Mouse (Mus musculus): ENCODE data around the gene Olfr1176. TPM values are rescaled to one million over a fixed set of nuclear protein-coding genes. Genes with fewer than 3 reads are reported as not detected.

The Olfr1176 gene
- polyA plus RNA-seq (2015; fragmentation: Nextera tagmentation; extraction: Ambion mirVana), result not detected in 2 replicates

GRCm38 (mm10) chr2:88336421-88336820 lies at the start of gene Olfr1176:
Gene Olfr1176, plus strand, starts transcription at chr2:88336721.
- Histone ChIP-seq H3K4me2 (no peak within 1 kb of the TSS), H3K36me3 (no peaks in the 10 kb centered on the region), H3K4me3 (replicated peaks) (no peak within 1 kb of the TSS), H3K4me1 (no peaks in the 10 kb centered on the region), H3K9ac (no peak within 1 kb of the TSS), H3K27me3 (no peaks in the 10 kb centered on the region), H3K9me3 (replicated peaks) (no peaks in the 10 kb centered on the region), H3K27ac (no peak within 1 kb of the TSS)
- ATAC-seq (replicated peaks; ENCODE audit: low FRiP score), result no peak
- 80% methylated on average over 1 of the region's 1 CpGs for WGBS

GRCm38 (mm10) chr2:88315035-88315434 lies 21.5 kb upstream of the Olfr1176 start, which contains the start of gene Olfr1174-ps:
Gene Olfr1174-ps, minus strand, starts transcription at chr2:88315135.
- Histone ChIP-seq H3K27ac (no peak within 1 kb of the TSS), H3K9me3 (replicated peaks) (no peaks in the 10 kb centered on the region), H3K36me3 (no peaks in the 10 kb centered on the region), H3K4me3 (replicated peaks) (no peak within 1 kb of the TSS), H3K4me1 (no peaks in the 10 kb centered on the region), H3K27me3 (no peaks in the 10 kb centered on the region), H3K4me2 (no peak within 1 kb of the TSS), H3K9ac (no peak within 1 kb of the TSS)
- ATAC-seq (replicated peaks; ENCODE audit: low FRiP score), result no peak
- 92% methylated on average over 4 of the region's 4 CpGs for WGBS

- WGBS, result 84% methylated on average over 2 of the region's 2 CpGs
- Histone ChIP-seq H3K4me3 (replicated peaks) (no peak within 1 kb of the TSS), H3K4me1 (no peaks in the 10 kb centered on the region), H3K27me3 (no peaks in the 10 kb centered on the region), H3K27ac (no peak within 1 kb of the TSS), H3K9ac (no peak within 1 kb of the TSS), H3K36me3 (no peaks in the 10 kb centered on the region), H3K4me2 (no peak within 1 kb of the TSS), H3K9me3 (replicated peaks) (no peaks in the 10 kb centered on the region)
- ATAC-seq (replicated peaks; ENCODE audit: low FRiP score), result no peak
Observed at GRCm38 (mm10) chr2:88327115-88327514, 9.4 kb upstream of the Olfr1176 start, which contains the start of gene Olfr1175-ps. Gene Olfr1175-ps, minus strand, starts transcription at chr2:88327215.

- Histone ChIP-seq H3K36me3 (no peaks in the 10 kb centered on the region), H3K9ac (no peak within 1 kb of the TSS), H3K4me1 (no peaks in the 10 kb centered on the region), H3K27ac (no peak within 1 kb of the TSS), H3K9me3 (replicated peaks) (no peaks in the 10 kb centered on the region), H3K4me2 (no peak within 1 kb of the TSS), H3K4me3 (replicated peaks) (no peak within 1 kb of the TSS), H3K27me3 (no peaks in the 10 kb centered on the region)
- no peak for ATAC-seq (replicated peaks; ENCODE audit: low FRiP score)
- 76% methylated on average over 1 of the region's 1 CpGs for WGBS
Observed at GRCm38 (mm10) chr2:88346392-88346791, 9.9 kb downstream of the Olfr1176 start, which contains the start of gene Olfr1177-ps. Gene Olfr1177-ps, minus strand, starts transcription at chr2:88346492.

GRCm38 (mm10) chr2:88356304-88356703 lies 19.8 kb downstream of the Olfr1176 start:
- no peak overlapping the region for H3K9ac ChIP-seq
- 3% methylated on average over 2 of the region's 2 CpGs for WGBS
- H3K4me3 ChIP-seq (replicated peaks), result no peak overlapping the region
- no peak overlapping the region for H3K27ac ChIP-seq
- H3K4me1 ChIP-seq, result no peaks in the 10 kb centered on the region
- H3K9me3 ChIP-seq (replicated peaks), result no peaks in the 10 kb centered on the region
- no peaks in the 10 kb centered on the region for H3K27me3 ChIP-seq
- no peak for ATAC-seq (replicated peaks; ENCODE audit: low FRiP score)
- no peak overlapping the region for H3K4me2 ChIP-seq
- no peaks in the 10 kb centered on the region for H3K36me3 ChIP-seq

GRCm38 (mm10) chr2:88386762-88387161 lies 50.2 kb downstream of the Olfr1176 start, which contains the start of gene Olfr1178:
Gene Olfr1178, plus strand, starts transcription at chr2:88387062.
- Histone ChIP-seq H3K4me3 (replicated peaks) (no peak within 1 kb of the TSS), H3K4me1 (no peaks in the 10 kb centered on the region), H3K27me3 (no peaks in the 10 kb centered on the region), H3K36me3 (no peaks in the 10 kb centered on the region), H3K9me3 (replicated peaks) (no peaks in the 10 kb centered on the region), H3K27ac (no peak within 1 kb of the TSS), H3K9ac (no peak within 1 kb of the TSS), H3K4me2 (no peak within 1 kb of the TSS)
- no peak for ATAC-seq (replicated peaks; ENCODE audit: low FRiP score)
- WGBS, result 82% methylated on average over 1 of the region's 1 CpGs

Other genes starting within 250 kb of the Olfr1176 start
- not detected in 2 replicates for gene Olfr1164, start 242.8 kb upstream of the Olfr1176 start, polyA plus RNA-seq (2015; fragmentation: Nextera tagmentation; extraction: Ambion mirVana)
- gene Olfr1166, start 208.4 kb upstream of the Olfr1176 start, polyA plus RNA-seq (2015; fragmentation: Nextera tagmentation; extraction: Ambion mirVana), result not detected in 2 replicates
- gene Olfr1167, start 181.5 kb upstream of the Olfr1176 start, polyA plus RNA-seq (2015; fragmentation: Nextera tagmentation; extraction: Ambion mirVana), result not detected in 2 replicates
- gene Olfr1168, start 154.8 kb upstream of the Olfr1176 start, polyA plus RNA-seq (2015; fragmentation: Nextera tagmentation; extraction: Ambion mirVana), result not detected in 2 replicates
- gene Olfr1170, start 108.4 kb upstream of the Olfr1176 start, polyA plus RNA-seq (2015; fragmentation: Nextera tagmentation; extraction: Ambion mirVana), result not detected in 2 replicates
- gene Olfr1173, start 56.8 kb upstream of the Olfr1176 start, polyA plus RNA-seq (2015; fragmentation: Nextera tagmentation; extraction: Ambion mirVana), result not detected in 2 replicates
- gene Olfr1174-ps, start 21.6 kb upstream of the Olfr1176 start, polyA plus RNA-seq (2015; fragmentation: Nextera tagmentation; extraction: Ambion mirVana), result not detected in 2 replicates
- gene Olfr1175-ps, start 9.5 kb upstream of the Olfr1176 start, polyA plus RNA-seq (2015; fragmentation: Nextera tagmentation; extraction: Ambion mirVana), result not detected in 2 replicates
- not detected in 2 replicates for gene Olfr1177-ps, start 9.8 kb downstream of the Olfr1176 start, polyA plus RNA-seq (2015; fragmentation: Nextera tagmentation; extraction: Ambion mirVana)
- not detected in 2 replicates for gene Olfr1178, start 50.3 kb downstream of the Olfr1176 start, polyA plus RNA-seq (2015; fragmentation: Nextera tagmentation; extraction: Ambion mirVana)
- gene Olfr1179, start 69.7 kb downstream of the Olfr1176 start, polyA plus RNA-seq (2015; fragmentation: Nextera tagmentation; extraction: Ambion mirVana), result not detected in 2 replicates
- not detected in 2 replicates for gene Olfr1180, start 82.4 kb downstream of the Olfr1176 start, polyA plus RNA-seq (2015; fragmentation: Nextera tagmentation; extraction: Ambion mirVana)
- gene Olfr1181, start 89.5 kb downstream of the Olfr1176 start, polyA plus RNA-seq (2015; fragmentation: Nextera tagmentation; extraction: Ambion mirVana), result not detected in 2 replicates
- not detected in 2 replicates for gene Gm13757, start 112.4 kb downstream of the Olfr1176 start, polyA plus RNA-seq (2015; fragmentation: Nextera tagmentation; extraction: Ambion mirVana)
- gene Olfr1183, start 118.1 kb downstream of the Olfr1176 start, polyA plus RNA-seq (2015; fragmentation: Nextera tagmentation; extraction: Ambion mirVana), result not detected in 2 replicates
- not detected in 2 replicates for gene Olfr1184, start 146.9 kb downstream of the Olfr1176 start, polyA plus RNA-seq (2015; fragmentation: Nextera tagmentation; extraction: Ambion mirVana)
- gene Olfr1185-ps1, start 156.6 kb downstream of the Olfr1176 start, polyA plus RNA-seq (2015; fragmentation: Nextera tagmentation; extraction: Ambion mirVana), result not detected in 2 replicates
- gene Olfr1186, start 181.8 kb downstream of the Olfr1176 start, polyA plus RNA-seq (2015; fragmentation: Nextera tagmentation; extraction: Ambion mirVana), result not detected in 2 replicates
- not detected in 2 replicates for gene Olfr1188, start 220.2 kb downstream of the Olfr1176 start, polyA plus RNA-seq (2015; fragmentation: Nextera tagmentation; extraction: Ambion mirVana)
- gene Olfr1189, start 249.7 kb downstream of the Olfr1176 start, polyA plus RNA-seq (2015; fragmentation: Nextera tagmentation; extraction: Ambion mirVana), result not detected in 2 replicates

All from kidney, embryonic 15.5 days (tissue).